Mouse (Mus musculus) hindlimb bud, embryonic 11.5 days (tissue): ENCODE results near the gene Trim9.

ENCODE experiments used
- DNase-seq: peaks from one replicate; pipeline ENCODE4 v3.0.0-alpha.2; 2012; ENCODE audit warnings: low read depth, low spot score; ENCODE audit errors: extremely low spot score

The Trim9 gene

GRCm38 (mm10) chr12:70263721-70264120 is 83.7 kb downstream of the Trim9 start:
- no peak for DNase-seq

GRCm38 (mm10) chr12:70262271-70262953 is 85.0 kb downstream of the Trim9 start:
- no peak for DNase-seq

DNA sequence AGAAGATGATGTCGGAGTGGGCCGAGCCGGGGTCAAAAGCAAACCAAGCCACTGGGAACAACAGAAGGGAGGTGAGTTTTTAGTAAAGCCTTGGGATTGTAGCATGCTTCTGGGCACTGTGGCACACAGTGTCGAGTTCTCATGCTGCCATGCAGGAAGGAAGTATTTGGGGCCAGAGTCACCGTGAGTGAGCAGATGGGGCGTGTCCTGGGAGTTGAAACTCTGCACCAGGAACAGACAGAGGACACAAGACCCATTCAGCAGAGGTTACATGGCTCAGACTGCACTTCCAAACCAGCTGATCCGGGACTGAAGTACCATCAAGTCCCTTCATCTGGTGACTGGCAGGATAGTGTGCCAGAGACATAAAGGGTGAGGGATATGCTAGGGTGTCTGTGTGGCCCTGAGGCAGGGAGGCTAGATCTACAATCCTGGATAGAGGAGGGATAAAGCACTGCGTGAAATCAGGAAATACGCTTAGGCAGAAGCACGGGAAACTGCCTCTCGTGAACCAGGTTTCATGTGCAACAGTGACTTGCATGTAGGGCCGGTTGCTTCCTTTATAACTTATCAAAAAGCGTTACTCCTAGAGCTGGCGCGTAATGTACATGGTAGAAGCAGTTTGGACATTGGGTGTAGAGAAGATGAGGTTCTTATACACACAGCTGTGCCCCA is 96.1 kb downstream of the Trim9 start:
- DNase-seq = no peak

DNA sequence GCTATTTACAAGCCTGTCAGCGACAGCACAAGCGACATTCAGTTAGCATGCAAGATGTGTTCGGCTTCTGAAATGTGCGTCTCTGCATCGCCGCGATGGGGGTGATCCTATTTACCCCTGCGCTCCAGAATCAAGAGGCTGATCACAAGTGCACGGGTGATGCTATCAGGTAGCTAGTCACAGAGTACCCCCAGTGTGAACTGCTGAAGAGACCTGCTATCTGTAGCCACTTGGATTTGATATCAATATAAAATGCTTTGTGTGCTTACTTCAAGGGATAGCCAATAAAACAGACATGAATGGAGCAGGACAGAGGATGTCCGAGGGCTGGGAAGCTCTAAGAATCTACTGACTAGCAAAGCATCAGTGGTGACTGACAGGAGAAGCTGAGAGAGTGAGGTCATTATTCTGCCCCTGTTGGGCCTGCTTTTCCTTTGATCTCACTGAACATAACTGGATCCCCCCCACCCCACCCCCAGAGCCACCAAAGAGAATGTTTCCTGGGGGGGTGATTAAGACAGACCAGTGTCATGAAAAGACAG is 97.7 kb downstream of the Trim9 start:
- DNase-seq = no peak

DNA sequence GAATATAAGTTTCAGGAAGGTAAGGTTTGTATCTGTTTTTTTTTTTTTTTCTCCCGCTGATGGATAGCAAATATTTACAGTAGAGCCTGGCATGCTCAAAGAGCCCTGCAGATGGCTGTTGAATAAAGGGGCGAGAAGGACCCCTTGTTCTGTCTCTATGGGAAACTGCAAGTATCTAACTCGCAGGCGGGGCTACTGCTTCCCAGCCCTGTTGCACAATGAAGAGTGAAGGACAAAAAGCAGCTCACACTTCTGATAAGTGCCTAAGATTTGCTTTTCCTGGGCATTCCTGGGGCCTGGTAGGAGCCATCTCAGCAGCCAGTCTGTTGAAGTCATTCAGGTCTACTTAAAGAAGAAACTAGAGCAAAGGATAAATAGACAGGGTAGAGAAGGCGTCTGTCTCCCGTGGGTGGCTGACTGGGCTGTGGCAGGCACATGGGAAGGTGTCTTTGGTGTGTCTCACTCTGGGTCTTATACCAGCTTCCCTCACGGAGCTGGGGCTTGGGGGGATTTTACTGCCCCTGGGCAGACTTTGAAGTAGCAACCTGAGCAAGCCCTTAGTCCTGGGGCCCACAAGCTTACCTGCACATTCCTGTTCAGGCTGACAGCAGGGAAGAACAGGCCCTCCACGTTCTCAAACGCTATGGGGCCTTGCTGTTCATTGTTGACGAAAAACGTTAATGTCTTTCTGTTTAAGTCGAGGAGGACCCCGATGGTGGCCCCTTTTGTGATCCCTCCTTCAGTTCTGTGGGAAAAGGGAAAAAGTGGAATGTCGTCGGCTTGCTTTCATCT is 99.5 kb downstream of the Trim9 start:
- DNase-seq = no peak

DNA sequence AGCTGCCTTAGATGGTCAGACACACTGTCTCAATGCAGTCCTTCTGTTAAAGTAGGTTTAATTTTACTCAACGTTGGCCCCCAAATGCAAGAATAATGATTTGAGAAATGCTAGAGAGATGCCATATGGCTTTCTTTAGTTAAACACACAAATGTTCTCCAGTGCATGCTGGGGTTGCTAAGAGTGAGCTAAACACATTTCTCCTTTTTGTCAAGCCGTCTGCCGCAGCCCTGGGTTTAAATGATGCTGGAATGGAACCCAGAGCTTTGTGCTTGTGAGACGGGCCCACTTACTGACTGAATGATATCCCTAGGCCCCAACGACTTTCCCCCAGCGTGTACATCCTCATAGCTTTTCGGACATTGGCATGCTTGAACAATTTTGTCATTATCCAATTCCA is 104.9 kb downstream of the Trim9 start:
- no peak for DNase-seq

- no peak for DNase-seq
These were observed 107.7 kb downstream of the Trim9 start for GRCm38 (mm10) chr12:70239741-70240140.

DNA sequence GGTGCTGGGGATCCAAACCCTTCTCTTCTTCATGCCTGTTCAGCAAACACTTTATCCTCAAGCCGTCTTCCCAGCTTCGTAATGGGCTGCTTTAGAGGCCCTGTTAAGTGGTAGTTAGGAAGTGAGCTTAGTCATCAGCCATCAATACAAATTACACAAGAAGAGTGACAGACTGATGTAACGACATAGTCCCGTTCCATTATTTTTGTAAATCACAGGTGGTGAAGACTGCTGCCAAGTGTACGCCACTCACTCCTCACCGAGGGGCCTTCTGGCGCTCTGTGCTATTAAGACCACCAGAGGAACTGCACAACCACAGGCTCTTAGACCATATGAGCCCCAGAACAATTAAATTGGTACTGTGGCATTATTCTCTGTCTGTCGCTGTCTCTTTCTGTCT is 108.8 kb downstream of the Trim9 start:
- DNase-seq = no peak

GRCm38 (mm10) chr12:70234938-70235484 is 112.4 kb downstream of the Trim9 start:
- DNase-seq = no peak

GRCm38 (mm10) chr12:70234411-70234810 is 113.0 kb downstream of the Trim9 start:
- no peak for DNase-seq

DNA sequence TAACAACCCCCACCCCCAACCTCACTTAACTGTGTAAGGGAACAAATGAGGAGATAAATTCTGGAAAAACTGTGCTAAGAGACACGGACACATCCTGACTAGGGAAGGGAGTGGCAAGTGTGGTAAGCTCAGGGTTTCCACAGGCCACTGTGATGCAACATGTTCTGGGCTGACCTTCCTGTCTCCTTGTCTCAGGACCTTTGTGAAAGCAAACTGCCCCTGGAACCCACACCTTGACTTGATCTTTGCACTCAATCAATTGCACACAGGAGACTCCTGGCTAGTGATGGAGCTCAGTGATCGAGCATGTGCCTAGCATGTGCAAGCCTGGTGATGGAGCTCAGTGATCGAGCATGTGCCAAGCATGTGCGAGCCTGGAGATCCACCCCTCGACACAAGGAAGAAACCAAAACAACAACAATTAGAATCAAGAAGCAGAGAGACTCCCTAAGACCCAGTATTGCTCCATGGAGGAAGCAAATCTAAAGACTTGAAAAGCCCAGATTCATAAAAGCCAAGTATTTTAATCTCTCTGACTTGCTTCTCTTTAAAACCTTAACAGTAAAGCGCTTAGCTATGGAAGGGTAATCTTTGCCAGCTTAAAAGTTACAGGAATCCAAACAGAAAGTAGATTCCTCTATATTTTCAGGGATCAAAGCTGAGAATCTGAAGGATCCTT is 113.6 kb downstream of the Trim9 start:
- DNase-seq = no peak

DNA sequence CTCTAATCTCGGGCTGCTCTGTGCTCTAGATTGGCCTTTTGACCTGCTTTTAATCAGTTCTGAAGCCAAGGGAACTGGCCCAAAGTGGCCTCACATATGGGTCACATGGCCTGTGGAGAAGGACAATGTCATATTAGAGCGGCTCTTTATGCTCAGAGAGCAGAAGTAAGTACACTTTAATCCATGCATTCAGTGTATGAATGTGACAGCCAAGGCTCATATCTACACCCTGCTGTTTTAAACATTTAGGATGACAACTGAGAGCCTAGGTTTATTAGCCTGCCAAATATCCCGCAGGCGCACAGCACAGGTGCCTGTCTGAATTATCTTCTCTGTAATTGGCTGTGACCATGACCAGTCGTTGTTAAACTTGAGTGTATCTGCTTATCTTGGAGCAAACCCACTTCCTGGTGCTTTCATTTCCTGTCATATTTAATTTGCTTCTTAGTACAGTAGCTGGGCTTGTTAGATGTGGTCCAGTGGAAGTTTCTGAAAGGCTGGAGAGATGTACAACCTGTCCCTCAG is 115.3 kb downstream of the Trim9 start:
- DNase-seq = no peak

DNA sequence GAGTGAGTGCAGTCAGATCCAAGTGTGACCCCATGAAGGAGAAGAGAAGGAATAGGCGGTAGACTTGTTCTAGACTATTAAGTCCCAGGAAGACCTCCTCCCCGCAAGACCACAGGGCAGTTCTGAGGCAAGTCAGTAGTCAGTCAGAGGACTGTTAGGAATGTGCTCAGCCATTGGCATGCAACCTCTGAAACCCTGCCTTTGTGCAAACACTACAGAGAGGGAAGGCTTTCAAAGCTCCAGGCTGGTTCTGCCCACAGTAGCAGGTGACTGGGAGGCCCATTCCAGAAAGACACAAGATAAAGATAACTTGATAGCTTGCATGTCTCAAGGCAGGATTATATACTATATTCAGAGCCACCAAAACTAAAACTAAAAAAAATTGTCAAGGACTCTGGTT is 116.1 kb downstream of the Trim9 start, which contains the start of gene Pygl:
TSS of gene Pygl (minus strand) at position 195 of the 400 bp plus-strand sequence.
- no peak for DNase-seq

GRCm38 (mm10) chr12:70228155-70228554 is 119.3 kb downstream of the Trim9 start:
- DNase-seq = no peak

- DNase-seq = no peak
These were observed 120.1 kb downstream of the Trim9 start for GRCm38 (mm10) chr12:70227121-70227932.

DNA sequence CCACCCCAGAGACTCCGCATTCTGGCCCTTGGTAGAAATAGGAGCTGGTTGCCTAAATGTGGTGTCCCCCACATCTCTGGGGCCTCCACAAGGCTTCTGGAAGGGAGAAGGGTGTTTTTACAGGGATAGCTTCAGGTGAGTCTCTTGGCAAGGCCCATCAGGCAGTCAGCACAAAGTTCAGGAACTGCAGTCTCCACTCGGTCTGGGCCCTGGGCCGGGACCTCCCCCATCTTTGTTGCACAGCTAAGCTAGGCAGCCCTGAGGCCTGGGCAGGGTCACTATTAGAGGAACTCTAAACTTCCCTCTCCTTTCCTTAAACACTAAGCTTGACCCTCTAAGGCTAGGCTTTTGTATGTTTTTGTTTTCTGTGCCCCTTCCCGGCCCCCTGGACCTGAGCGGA is 120.8 kb downstream of the Trim9 start:
- no peak for DNase-seq

GRCm38 (mm10) chr12:70223331-70223730 is 124.1 kb downstream of the Trim9 start:
- no peak for DNase-seq

GRCm38 (mm10) chr12:70221425-70221824 is 126.0 kb downstream of the Trim9 start:
- DNase-seq = no peak

DNA sequence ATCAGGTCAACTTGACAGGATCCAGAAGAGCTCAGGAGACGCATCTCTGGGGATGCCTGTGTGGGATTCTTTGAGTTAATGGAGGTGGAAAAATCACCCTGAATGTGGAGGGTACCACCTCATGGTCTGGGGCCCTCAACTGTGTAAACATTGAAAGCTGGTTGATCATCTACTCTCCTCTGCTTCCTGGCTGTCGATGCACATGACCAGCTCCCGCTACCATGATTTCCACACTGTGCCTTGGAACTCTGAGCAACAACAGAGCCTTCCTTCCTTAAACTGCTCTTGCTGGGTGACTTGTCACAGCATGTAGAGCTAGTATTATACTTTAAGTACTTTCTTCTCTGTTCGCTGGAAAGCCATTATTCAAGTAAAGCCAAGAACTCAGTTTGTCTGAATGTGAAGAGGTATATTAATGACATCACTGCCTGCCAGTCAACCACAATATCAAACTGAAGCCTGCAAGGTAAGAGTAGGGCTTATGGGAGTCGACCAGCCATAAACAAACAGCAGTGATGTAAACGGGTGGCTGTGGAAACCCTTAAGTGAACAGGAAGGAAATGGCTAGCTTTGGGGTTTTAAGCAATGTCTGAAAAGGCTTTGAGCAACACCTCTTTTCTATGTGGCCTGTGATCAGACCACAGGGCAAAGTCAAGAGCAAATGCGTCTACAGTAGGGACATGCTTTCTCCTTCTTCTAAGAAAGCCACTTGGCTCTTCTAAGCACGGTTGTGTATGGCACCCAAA is 128.4 kb downstream of the Trim9 start:
- DNase-seq = no peak
